Mouse (Mus musculus) kidney, postnatal 36 days (tissue): ENCODE measurements around the gene Rnf215.
"Not testable (repeated sequence)": the region's sequence is repeated elsewhere in the genome, so short reads cannot be mapped to it uniquely, and the experiment has no call there.

ENCODE experiments used
- DNase-seq, 2 experiments: peaks; one replicate each; pipeline ENCODE4 v3.0.0; 2021 to 2022; ENCODE audit warnings: mixed read lengths in 2 of 2

Rnf215 gene

GRCm38 (mm10) chr11:4113970-4114369, 21.0 kb upstream of the Rnf215 start:
- no peak for DNase-seq

DNA sequence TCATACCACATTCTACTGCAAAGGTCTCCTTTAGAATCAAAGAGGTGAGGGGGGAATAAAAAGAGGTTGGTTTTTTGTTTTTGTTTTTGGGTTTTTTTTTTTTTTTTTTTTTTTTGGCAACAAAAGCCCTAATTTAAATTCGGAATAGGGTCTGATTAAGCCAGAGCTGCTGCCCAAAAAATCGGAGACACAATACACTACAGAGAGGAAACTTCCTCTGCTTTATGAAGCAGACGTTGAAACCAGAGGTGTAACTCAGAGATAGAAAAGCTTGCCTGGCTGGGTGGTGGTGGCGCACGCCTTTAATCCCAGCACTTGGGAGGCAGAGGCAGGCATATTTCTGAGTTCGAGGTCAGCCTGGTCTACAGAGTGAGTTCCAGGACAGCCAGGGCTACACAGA, 20.5 kb upstream of the Rnf215 start:
- not testable (repeated sequence) for DNase-seq

DNA sequence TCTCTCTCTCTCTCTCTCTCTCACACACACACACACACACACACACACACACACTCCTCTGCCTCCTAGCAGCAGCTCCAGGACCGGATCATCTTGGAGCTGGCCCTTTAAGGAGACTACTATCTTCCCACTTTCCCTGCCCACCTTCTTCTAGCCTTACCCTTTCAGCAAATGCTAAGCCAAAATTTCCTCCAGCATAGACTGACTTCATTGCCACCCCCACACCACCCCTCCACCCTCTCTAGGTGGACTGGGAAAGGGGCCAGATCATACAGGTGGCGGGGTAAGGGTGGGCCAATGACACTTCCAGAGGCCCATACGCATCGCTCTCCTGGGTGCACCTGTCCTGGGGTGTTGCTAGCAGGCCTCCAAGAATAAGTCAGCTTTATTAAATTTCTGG, 19.6 kb upstream of the Rnf215 start:
- DNase-seq, result no peak

DNA sequence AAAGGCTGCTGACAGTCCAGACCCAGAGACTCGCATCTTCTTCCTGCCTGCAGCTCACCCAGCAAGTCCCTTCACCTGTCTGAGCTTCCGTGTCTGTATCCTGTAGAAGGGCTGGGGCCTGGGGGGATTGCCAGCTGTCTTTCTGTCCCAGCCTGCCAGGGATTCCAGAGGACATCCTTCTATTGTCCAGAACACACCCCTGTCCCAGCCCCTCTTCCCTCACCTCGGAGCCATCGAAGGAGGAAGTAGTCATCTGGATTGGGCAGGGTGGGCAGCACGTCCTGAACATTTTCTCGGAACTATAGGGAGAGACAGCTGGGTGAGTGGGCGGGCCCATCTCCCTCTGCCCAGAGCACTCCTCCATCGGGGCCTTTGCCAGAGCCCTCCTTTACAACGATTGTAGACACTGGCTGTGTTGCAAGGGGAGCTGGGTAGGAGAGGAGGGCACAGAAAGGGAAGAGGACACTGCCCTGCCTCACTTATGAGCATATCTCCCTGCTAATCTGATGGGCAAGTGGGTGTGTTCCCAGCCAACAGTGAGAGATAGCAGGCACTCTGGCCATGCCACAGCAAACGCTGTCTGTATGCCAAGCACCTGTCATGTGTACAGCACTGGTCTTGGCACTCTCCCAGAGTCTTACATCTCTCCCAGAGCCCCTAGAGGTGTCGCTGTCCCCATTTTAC, 18.4 kb upstream of the Rnf215 start:
- DNase-seq, result no peak

DNA sequence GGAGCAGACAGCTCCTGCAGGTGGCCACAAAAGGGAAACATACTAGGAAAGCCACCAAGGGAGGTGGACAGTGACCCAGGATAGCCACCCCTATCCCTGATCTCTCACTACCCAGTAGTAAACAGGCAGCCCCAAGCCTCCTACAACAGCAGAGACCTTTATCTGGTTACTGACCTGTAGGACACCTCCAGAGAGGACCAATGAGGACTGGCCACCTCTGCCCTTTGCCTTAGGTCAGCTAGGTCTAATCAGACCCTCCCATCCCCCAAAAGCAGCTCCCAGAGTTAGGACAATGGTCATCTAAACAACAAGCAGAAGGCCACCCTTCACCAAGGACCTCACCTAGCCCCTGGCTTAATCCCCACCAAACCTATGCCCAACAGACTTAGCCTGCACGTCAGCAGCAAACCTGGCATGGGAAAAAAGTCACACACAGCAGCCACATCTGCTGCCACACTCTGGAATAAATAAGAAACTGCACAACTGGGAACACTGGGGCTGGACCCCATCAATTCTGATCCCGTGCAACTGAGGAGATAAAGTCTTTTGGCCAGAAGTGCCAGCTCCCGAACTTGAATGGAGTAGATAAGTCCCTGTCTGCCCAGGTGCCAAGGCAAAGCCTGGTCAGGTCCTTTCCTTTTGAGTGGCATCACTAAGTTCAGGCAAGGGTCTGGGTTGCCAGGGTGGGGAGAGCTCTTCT, 17.5 kb upstream of the Rnf215 start:
- no peak for DNase-seq

GRCm38 (mm10) chr11:4118081-4118921, 16.7 kb upstream of the Rnf215 start:
- peak; percentile 79 to 89 for DNase-seq

DNA sequence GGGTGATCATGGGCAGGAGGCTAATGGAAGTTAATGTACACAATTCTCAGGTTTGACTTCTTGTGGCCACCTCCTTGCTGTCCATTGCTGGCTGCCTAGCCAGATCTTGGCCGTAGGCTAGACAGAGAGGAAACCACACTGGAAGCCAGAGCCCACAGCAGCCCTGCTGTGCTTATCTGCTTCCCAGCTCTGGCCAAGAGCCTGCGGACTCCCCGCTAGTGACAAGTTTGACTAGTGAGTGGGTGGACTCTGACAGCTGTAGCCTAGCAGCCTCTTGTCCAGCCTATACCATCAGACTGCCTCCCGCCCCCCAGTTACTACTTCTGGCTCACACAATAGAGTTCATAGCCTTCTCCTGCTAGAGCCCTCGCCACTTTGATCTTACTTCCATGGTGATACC, 15.4 kb upstream of the Rnf215 start:
- no peak for DNase-seq

DNA sequence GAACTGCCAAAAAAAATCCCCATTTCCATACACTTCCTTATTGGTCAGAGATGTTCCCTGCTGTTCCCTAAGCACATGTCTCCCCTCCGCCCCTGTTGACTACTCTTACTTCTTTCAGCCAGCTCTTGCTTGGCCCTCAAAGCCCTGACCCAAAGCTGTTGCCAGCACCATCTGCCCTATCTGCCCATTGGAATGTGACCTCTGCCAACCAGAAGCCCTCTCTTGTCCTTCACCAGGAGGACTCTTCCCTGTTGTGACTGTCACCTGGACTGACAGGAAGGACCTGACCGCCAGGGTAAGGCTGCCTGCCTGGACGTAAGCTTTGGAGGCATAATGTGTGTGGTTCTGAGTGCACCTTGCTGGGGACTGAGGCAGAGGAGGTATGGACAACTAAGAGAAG, 13.3 kb upstream of the Rnf215 start:
- no peak for DNase-seq

GRCm38 (mm10) chr11:4122226-4122625, 12.8 kb upstream of the Rnf215 start:
- no peak for DNase-seq

DNA sequence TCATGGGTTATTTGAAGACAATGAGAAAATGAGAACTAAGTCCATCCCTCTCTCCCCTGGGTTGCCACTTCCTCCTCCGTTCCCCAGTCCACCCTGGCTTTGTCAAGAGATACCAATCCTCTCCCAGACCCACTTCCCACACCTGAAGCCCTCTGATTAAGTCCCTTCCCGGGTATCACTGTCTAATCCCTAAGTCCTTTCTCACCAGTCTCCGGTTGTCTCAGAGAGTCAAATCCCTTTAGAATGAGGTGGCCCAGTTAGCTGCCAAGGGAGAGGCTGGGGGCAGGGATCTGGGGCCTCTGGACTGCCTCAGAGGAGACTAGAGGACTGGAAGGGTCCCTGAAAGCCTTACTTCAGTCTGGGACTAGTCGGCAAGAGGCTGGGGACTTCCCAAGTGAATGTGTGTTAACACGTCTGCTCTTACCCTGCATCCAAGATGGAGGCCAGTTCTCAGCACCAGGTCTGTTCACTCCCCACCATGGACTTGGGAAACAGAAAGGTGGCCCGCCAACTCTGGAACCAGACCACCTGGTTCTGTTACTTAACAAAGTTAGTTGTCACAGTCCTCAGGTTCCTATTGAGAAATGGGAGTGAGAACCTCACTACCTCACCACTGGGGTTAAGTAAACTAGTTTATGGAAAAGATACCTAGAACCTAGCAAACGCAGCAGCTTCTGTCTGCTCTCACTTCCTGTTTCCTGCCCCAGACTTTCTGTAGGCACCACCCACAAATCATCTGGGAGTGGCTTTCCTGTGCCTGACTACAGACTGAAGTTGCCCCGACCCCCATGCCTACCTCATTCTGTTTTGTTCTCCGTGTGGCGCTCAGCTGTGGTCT, 12.0 kb upstream of the Rnf215 start, which contains the start of gene Sec14l2:
TSS of gene Sec14l2 (minus strand) at position 674 of the 838 bp plus-strand sequence.
- no peak for DNase-seq

DNA sequence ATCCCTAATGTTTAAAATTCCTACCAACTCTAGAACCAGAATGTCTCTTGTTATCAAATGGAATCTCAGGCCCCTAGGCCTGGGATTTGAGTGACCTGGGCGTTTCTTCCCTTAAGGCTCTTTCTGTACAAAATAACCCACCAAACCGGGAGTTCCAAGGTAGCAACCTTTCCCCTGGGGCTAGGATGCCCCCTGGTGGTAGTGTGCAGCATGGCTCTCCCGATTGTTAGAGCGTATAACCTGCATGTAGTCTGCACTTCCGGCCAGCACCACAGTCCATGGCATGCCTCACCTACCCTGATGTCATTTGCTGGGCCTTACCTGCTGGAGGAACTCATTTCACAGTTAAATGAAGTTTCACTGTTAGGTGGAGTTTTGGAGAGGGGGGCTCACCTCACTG, 11.1 kb upstream of the Rnf215 start:
- peak; percentile 34 to 73 for DNase-seq

GRCm38 (mm10) chr11:4127059-4127458, 7.9 kb upstream of the Rnf215 start:
- DNase-seq, result no peak

GRCm38 (mm10) chr11:4128461-4128860, 6.5 kb upstream of the Rnf215 start:
- not testable (repeated sequence) for DNase-seq

DNA sequence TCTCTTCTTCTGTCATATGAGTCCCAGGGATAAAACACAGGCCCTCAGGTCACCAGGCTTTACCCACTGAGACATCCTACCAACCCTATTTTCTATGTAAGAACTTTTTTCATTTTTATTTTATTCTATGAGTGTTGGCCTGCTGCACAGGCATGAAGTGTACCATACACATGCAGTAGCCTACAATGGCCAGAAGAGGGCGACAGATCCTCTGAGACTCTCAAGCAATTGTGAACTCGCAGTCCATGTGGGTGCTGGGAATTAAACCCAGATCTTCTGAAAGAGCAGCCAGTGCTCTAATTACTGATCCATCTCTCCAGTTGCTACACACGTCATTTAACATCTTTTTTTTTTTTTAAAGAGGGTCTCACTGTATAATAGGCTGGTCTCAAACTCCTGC, 1.6 kb upstream of the Rnf215 start:
- DNase-seq, result peak in 1 of 2 experiments; percentile 54

DNA sequence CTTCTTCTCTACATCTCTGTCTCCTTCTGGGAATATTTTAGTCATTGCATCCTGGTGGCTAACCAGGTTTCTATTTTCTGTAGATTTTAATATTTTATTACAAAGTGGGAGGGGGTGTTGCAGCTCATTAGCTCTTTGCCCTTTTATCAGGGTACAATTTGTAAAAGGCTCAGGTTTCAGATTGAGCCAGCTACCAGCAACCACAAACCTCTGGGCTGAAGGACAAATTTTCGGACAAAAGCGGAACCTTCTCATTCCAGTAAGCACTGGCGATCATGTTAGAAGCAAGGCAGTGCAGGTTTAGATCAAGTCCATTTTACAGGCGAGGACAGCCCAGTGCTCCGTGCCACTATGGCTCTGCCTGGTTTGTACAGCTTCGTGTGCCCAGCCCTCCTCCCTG, 602 bp upstream of the Rnf215 start:
- DNase-seq, result no peak

- DNase-seq, result no peak
Measured at GRCm38 (mm10) chr11:4138964-4139363, 4.0 kb downstream of the Rnf215 start.

GRCm38 (mm10) chr11:4141505-4141904, 6.5 kb downstream of the Rnf215 start:
- no peak for DNase-seq

GRCm38 (mm10) chr11:4142352-4142751, 7.3 kb downstream of the Rnf215 start:
- no peak for DNase-seq

DNA sequence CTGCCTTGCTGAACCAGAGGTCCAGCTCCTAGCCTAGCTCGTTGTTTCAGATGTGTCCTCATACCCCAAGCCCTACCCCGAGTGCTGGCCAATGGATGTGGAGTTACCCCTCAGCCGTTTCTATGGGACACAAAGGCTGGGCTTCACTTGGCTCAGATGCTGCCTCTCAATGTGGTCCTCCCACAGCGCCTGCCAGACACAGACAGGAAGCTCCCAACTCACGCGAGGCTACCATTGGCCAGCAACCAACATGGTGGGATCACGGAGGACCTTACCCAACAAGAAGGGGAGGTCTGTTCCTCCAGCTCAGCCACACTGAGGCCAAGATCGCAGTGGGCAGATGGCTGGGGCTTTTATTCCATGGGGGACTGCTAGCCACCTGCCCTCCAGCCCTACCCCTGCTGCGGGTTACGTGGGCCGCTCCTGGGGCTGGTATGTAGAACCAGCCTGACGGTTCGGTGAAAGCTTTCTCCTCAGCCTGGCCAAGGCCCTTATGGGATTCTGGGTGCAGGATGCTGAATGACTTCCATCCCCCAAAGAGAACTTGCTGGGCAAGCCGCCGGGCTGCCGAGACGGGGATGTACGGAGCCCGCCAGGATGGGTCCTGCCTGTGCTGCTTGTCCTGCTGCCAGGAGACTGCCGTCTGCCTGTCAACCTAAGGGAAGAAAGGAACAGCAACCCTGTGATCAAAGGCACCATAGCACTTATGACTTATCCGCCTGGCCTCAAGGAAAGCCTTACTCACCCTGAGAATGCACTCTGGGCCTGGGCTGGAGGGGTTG, 8.5 kb downstream of the Rnf215 start:
- no peak for DNase-seq

- no peak for DNase-seq
Measured at GRCm38 (mm10) chr11:4146381-4146780, 11.4 kb downstream of the Rnf215 start.

GRCm38 (mm10) chr11:4147098-4147497, 12.1 kb downstream of the Rnf215 start:
- DNase-seq, result no peak

GRCm38 (mm10) chr11:4148120-4148519, 13.1 kb downstream of the Rnf215 start:
- peak; percentile 57 to 73 for DNase-seq
